Mouse (Mus musculus): ENCODE results near the gene Srrd.

- TF ChIP-seq CTCF (IDR thresholded peaks at IDR 0.05; ENCODE audit: low read depth) (no peak), EP300 (IDR thresholded peaks at IDR 0.05; ENCODE audit: low read depth) (no peak)
Observed at GRCm38 (mm10) chr5:112337004-112337403, 5.8 kb downstream of the Srrd start.

All from liver, postnatal 0 days (tissue).